Mouse (Mus musculus): ENCODE results near the gene Hyal5.

Gene Hyal5

GRCm38 (mm10) chr6:24857697-24858096 lies at the start of gene Hyal5:
Gene Hyal5 (plus strand): TSS chr6:24857997.
- no peak for DNase-seq (ENCODE audit: low spot score in 2 of 2)

- no peak for DNase-seq (ENCODE audit: low spot score in 2 of 2)
These were observed 35.7 kb upstream of the Hyal5 start for GRCm38 (mm10) chr6:24822070-24822469.

GRCm38 (mm10) chr6:24860320-24860719 lies 2.5 kb downstream of the Hyal5 start:
- no peak for DNase-seq (ENCODE audit: low spot score in 2 of 2)

DNA sequence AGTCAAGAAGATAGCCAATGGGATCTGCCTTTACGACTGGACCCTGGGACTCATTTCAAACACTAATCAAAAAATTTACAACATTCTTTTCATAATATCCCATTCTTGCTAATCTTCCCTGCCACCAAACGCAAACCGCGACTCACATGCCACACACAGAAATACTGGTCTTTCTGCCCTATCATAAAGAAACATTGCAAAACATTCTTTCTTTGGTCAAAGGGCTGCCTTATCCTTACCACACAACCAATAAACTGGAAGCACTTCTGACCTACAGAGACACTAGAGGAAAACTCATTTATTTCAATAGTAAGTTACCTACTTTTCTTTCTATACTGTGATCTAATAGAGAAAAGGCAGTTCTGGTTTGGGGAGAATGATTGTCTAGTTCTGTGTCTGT lies 5.9 kb downstream of the Hyal5 start:
- DNase-seq (ENCODE audit: low spot score in 2 of 2): no peak

DNA sequence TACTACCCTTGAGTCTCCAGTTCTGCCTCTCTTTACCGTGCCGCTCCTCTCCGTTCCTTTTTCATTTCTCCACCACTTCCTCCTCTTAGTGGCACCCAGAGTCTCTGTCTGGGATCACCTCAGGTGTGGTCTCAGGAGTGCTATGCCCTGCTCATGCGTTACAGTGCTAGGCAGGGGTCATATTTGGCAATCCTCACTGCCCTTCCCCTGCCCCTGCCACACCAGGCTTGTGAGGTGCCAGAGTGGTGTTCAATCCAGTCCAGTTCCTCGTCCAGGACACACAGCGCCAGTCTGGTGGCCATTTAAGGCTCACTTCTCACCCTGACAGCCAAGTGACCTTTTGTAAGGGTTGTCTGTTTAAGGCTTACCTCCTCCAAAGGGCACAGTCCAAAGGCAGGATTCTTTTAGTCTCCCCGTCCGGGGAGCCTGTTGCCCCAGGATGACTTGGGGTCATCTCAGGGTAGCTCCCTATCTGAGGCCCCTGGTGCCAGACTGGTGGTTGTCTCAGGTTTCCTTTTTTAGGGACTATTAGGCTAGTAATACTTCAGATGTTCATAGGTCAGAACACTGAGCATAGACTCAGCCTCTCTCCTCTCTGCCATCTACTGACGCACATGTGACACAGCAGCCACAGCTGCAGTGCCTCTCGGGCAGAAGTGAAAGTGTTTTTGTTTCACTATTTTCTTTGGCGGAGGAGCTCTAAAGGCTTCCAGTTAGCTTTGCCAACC lies 36.5 kb downstream of the Hyal5 start:
- DNase-seq (ENCODE audit: low spot score in 2 of 2): no peak

- no peak for DNase-seq (ENCODE audit: low spot score in 2 of 2)
These were observed 37.0 kb downstream of the Hyal5 start for GRCm38 (mm10) chr6:24894874-24895183.

DNA sequence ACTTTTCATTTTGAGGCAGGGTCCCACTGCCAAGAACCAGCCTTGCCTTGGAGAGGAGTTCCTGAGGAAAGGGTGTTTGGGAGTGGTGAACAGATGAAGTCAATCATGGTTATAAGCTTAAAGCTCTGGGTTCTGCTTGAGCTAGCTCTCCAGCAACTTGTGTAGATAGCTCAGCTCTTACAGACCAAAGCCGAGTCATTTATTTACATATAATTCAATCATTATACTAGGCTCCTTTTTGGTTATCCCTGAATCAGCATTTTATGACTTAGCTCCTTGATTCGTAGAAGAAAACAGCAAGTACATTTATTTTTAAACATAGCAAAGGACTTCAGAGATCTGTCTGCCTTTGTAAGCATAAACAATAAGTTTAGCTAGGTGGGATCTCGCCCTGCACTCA lies 47.3 kb downstream of the Hyal5 start:
- DNase-seq (ENCODE audit: low spot score in 2 of 2): no peak

GRCm38 (mm10) chr6:24907824-24908223 lies 50.0 kb downstream of the Hyal5 start:
- DNase-seq (ENCODE audit: low spot score in 2 of 2): no peak

GRCm38 (mm10) chr6:24910016-24910727 lies 52.4 kb downstream of the Hyal5 start:
- no peak for DNase-seq (ENCODE audit: low spot score in 2 of 2)

GRCm38 (mm10) chr6:24910728-24911105 lies 52.9 kb downstream of the Hyal5 start:
- no peak for DNase-seq (ENCODE audit: low spot score in 2 of 2)

DNA sequence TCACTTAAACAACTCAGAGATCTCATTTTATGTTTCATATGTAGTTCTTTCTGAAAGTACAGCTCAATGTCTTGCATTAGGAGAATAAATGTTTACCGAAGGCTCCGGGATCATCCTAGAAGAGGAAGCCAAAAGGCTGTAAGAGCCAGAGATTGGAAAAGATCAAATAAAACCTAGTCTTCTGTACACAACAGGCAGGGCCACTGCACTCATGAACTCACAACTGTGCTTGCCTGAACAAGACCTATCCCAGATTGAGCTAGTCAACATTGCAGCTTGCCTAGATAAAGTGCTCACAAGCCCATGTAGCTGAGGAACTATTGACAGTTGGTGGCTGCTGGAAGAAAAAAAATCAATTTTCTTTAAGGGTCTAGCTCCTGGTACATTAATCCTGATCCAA lies 55.8 kb downstream of the Hyal5 start:
- no peak for DNase-seq (ENCODE audit: low spot score in 2 of 2)

GRCm38 (mm10) chr6:24925076-24925785 lies 67.4 kb downstream of the Hyal5 start:
- peak; percentile 21 to 42 for DNase-seq (ENCODE audit: low spot score in 2 of 2)
